Mouse (Mus musculus) yolk sac, embryonic 10.5 days (tissue): ENCODE measurements at regions not wholly inside any gene's neighbourhood (a gene's known extent, or its start where the extent isn't known, plus 50 kb on each side); places are given as distances from the start of the nearest gene placed in this dataset.

Source experiments
- DNase-seq: peaks from one replicate; pipeline ENCODE4 v3.0.0-alpha.2; 2017; ENCODE audit warnings: low spot score

DNA sequence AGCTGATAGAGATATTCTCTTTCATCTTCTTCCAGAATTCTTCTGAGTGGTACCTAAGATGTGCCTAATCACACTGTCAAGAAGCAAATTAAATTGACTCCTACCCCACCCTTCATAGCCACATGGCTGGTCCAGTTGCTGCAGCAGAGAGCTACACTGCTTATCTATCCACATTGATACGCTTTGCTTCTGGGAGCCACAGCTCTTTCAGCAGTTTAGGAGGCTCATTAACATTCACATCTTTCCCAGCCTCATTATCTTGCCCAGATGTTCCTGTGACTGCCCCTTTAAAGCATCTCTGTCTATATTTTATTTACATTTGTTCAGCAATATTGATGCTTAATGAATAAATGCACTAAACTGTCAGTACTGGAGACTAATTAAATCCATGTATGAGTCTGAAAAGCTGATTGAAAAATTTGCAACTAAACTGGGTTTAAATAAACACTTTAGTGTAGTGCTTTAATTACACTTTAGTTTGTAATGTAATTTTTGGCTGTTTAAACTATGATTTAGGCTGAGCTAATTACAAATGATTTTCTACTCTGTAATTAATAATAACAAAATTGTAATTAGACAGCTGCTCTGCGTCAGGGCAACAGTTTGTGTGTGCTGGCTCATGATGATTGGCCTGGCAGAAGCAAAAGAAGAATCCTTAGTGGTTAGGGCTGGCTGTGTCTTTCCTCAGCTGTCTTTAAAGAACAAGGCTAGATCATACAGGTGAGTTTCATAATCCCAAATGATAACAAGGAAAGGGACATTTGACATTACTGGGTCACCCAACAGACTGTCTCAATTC, 632.5 kb upstream of the Tle4 start:
- DNase-seq, result no peak

GRCm38 (mm10) chr19:15217387-15217786, 619.5 kb upstream of the Tle4 start:
- no peak for DNase-seq

- DNase-seq, result no peak
These were observed 616.8 kb upstream of the Tle4 start for GRCm38 (mm10) chr19:15214651-15215050.

- no peak for DNase-seq
These were observed 615.0 kb upstream of the Tle4 start for GRCm38 (mm10) chr19:15212881-15213280.

- no peak for DNase-seq
These were observed 605.2 kb upstream of the Tle4 start for GRCm38 (mm10) chr19:15203039-15203438.

DNA sequence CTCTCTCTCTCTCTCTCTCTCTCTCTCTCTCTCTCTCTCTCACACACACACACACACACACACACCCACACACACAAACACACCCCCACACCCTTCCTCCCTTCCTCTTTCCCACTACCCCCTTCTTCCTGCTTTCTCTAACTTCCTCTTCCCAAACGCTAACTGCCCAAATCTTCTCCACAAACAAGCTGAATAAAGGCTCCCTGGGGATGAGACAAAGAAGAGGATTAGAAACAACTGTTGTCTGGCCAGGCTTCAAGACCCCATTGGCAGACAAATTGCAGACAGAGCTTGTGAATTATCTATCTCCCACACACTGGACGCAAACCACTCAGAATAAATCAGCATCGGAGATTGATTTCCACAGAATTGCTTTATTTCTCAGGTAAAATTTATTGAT, 603.4 kb upstream of the Tle4 start:
- DNase-seq, result no peak

GRCm38 (mm10) chr19:15200792-15201191, 602.9 kb upstream of the Tle4 start:
- no peak for DNase-seq

GRCm38 (mm10) chr19:15200361-15200760, 602.5 kb upstream of the Tle4 start:
- no peak for DNase-seq

GRCm38 (mm10) chr19:15199692-15200091, 601.8 kb upstream of the Tle4 start:
- no peak for DNase-seq

GRCm38 (mm10) chr19:15175221-15175620, 577.4 kb upstream of the Tle4 start:
- DNase-seq, result no peak

DNA sequence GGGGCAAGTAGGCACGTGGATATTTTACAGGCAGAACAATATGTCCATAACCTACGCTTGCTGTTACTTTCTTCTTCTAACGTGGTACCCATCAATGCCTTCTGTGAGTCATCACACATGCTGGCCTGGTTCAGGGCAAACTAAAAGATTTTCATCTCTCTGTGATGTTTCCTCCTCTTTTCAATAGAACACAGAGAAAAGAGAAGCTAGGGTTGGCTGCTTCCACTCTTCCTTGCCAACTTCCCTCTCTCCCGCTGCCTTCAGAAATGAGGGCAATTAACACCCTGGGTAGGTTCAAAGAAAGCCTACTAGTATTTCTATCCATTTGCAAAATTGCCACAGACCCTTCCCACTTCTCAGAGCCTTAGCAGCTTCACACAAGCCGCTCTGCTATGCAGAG, 575.5 kb upstream of the Tle4 start:
- DNase-seq, result no peak

GRCm38 (mm10) chr19:15167184-15167583, 569.3 kb upstream of the Tle4 start:
- DNase-seq, result no peak

DNA sequence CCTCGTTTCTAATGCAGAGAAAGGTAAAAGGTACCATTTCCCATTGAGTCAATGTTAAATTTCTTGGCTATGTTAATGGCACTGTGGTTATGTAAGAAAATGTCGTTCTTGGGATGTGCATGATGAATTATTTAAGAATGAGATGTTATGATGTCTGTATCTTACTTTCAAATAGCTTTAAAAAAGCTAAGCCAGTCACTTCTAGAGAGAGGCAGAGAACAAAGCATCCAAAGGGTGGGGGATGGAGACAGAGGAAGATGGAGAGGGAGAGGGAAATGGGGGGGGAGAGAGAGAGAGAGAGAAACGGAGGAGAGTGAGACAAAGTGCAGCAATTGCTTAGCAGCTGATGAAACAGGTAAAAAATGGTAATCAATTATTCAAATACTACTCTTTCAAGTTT, 562.8 kb upstream of the Tle4 start:
- DNase-seq, result no peak

DNA sequence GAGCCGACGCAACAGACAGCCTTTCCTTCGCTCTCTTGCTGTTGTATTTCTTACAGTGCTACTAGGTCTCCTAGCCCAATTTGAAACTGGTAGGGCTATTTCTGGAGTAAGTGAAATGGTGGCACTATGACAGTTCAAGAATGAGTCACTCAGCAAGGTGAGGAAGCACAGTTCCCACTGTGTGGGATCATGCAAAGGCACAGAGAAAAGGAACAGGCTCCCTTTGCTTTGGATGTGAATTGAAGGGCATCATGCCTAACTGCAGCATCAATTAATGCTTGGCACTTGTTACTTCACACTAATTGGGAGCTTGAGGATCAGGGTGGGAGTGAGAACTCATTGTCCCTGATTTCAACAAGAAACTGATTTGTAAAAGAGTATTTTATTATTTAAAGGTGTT, 560.8 kb upstream of the Tle4 start:
- DNase-seq, result no peak

GRCm38 (mm10) chr19:15158177-15158576, 560.3 kb upstream of the Tle4 start:
- DNase-seq, result no peak

GRCm38 (mm10) chr19:15154693-15155092, 556.8 kb upstream of the Tle4 start:
- no peak for DNase-seq

GRCm38 (mm10) chr19:15146325-15146724, 548.5 kb upstream of the Tle4 start:
- no peak for DNase-seq

DNA sequence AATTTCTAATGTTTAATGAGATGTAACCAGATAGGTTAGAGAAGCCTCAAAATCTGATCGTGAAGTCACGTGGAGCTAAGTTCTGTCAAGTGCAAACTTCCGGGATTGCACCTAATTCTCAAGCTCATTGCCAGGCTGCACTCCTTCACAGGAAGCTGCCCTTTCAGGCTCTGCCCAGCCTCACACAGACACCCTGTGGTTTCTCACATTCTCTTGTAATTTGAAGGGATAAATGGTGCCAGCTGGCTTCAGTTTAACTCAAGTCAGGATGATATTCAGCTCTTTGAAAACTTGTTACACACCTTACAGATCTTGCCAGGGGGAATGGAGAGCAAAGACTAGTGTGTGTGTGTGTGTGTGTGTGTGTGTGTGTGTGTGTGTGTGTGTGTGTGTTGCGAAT, 529.3 kb upstream of the Tle4 start:
- no peak for DNase-seq

- DNase-seq, result no peak
These were observed 510.7 kb upstream of the Tle4 start for GRCm38 (mm10) chr19:15108441-15109026.

- DNase-seq, result no peak
These were observed 497.2 kb upstream of the Tle4 start for GRCm38 (mm10) chr19:15095054-15095453.

- no peak for DNase-seq
These were observed 495.7 kb upstream of the Tle4 start for GRCm38 (mm10) chr19:15093534-15093933.

- DNase-seq, result no peak
These were observed 482.8 kb upstream of the Tle4 start for GRCm38 (mm10) chr19:15080638-15081037.

- no peak for DNase-seq
These were observed 459.9 kb upstream of the Tle4 start for GRCm38 (mm10) chr19:15057801-15058200.

- no peak for DNase-seq
These were observed 455.8 kb upstream of the Tle4 start for GRCm38 (mm10) chr19:15053582-15054141.
